In the genomic region with DNA sequence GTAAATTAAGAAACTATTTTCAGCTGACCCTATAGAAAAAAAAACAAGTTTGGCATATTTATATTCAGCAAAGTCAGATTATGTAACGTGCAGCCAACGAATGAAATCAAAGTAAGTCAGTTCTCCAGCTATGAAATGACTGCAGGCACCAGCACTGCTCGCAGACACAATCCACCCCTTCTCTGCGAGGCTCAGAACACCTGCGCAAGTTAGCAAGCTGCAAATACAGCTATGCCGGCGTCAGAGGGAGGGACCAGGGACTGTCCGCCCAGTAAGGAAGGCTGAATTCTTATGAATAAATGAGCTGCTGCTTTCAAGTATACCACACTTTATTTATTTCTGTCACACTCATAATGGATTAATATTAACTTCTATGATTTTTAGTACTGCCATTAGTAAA, we compare ENCODE assay signal across 19 mouse cellular contexts.
"Had no signal": no experiment of that assay in that cellular context is flagged by ENCODE, and none has a peak within 500 bp of the region (broad histone marks: within the 10 kb centered on the region; RNA-seq: fewer than 3 reads in every experiment).

No protein-coding gene starts in this region.

- H3K4me2 ChIP-seq: lung, embryonic 14.5 days; midbrain, embryonic 12.5 days; neural tube, embryonic 13.5 days; neural tube, embryonic 15.5 days; stomach, embryonic 15.5 days had no signal

- DNase-seq: lung, adult 18-20 months; lung, embryonic 14.5 days; lung, postnatal 10 days; lung, postnatal 4 days; midbrain, embryonic 14.5 days; retina, postnatal 1 day; right cerebral cortex, postnatal 14 days; spleen, adult 18-20 months; thymus, adult 18-20 months; thymus, postnatal 14 days; thymus, postnatal 36 days had no signal

- H3K9ac ChIP-seq: lung, embryonic 14.5 days; midbrain, embryonic 12.5 days; neural tube, embryonic 13.5 days; neural tube, embryonic 15.5 days; stomach, embryonic 15.5 days had no signal

- H3K4me3 ChIP-seq: midbrain, embryonic 10.5 days; midbrain, embryonic 12.5 days; myocyte; neural tube, embryonic 13.5 days; neural tube, embryonic 15.5 days; stomach, embryonic 15.5 days had no signal

- H3K27ac ChIP-seq: midbrain, embryonic 10.5 days; midbrain, embryonic 12.5 days; neural tube, embryonic 13.5 days; neural tube, embryonic 15.5 days; stomach, embryonic 15.5 days; stomach, postnatal 0 days had no signal

- ATAC-seq: midbrain, embryonic 16.5 days had no signal

- H3K27me3 ChIP-seq: midbrain, embryonic 12.5 days; neural tube, embryonic 13.5 days; neural tube, embryonic 15.5 days; stomach, embryonic 15.5 days had no signal

- H3K9me3 ChIP-seq: midbrain, embryonic 10.5 days; midbrain, embryonic 12.5 days; neural tube, embryonic 13.5 days; neural tube, embryonic 15.5 days; stomach, embryonic 15.5 days had no signal

- H3K4me1 ChIP-seq: midbrain, embryonic 10.5 days; midbrain, embryonic 12.5 days; neural tube, embryonic 13.5 days; neural tube, embryonic 15.5 days; stomach, embryonic 15.5 days had no signal
